Mouse (Mus musculus): ENCODE measurements around the gene Gm20388. TPM values are rescaled to one million over a fixed set of nuclear protein-coding genes. Genes with fewer than 3 reads are reported as not detected.

The Gm20388 gene
- polyA plus RNA-seq, 1 experiment = 0.36 TPM

GRCm38 (mm10) chr8:122343758-122344157, 2433.1 kb downstream of the Gm20388 start:
- H3K27me3 ChIP-seq (ENCODE audit: control insufficient read depth) = peaks cover 21% of the 10 kb centered on the region

GRCm38 (mm10) chr8:122344219-122344618, 2433.6 kb downstream of the Gm20388 start:
- Histone ChIP-seq H3K9me3 (ENCODE audit: control insufficient read depth, low read length) (peaks cover 13% of the 10 kb centered on the region), H3K4me3 (replicated peaks) (peak overlapping the region; percentile 42), H3K4me1 (ENCODE audit: control insufficient read depth) (peaks cover 93% of the 10 kb centered on the region), H3K36me3 (ENCODE audit: control insufficient read depth) (peaks cover 16% of the 10 kb centered on the region), H3K27me3 (ENCODE audit: control insufficient read depth) (peaks cover 21% of the 10 kb centered on the region)
- TF ChIP-seq TAL1 (IDR thresholded peaks at IDR 0.05; ENCODE audit: low read length) (no peak), GATA1 (IDR thresholded peaks at IDR 0.05; ENCODE audit: low read length) (no peak)

More at GRCm38 (mm10) chr8:122343758-122344157, 2433.1 kb downstream of the Gm20388 start:
- TF ChIP-seq GATA1 (IDR thresholded peaks at IDR 0.05; ENCODE audit: low read length) = no peak
- no peak for TF ChIP-seq TAL1 (IDR thresholded peaks at IDR 0.05; ENCODE audit: low read length)
- Histone ChIP-seq H3K4me3 (replicated peaks) (peak overlapping the region; percentile 55), H3K4me1 (ENCODE audit: control insufficient read depth) (peaks cover 92% of the 10 kb centered on the region), H3K36me3 (ENCODE audit: control insufficient read depth) (peaks cover 21% of the 10 kb centered on the region), H3K9me3 (ENCODE audit: control insufficient read depth, low read length) (peaks cover 13% of the 10 kb centered on the region)

GRCm38 (mm10) chr8:122345181-122346095, 2434.8 kb downstream of the Gm20388 start:
- Histone ChIP-seq H3K4me1 (ENCODE audit: control insufficient read depth) (peaks cover 93% of the 10 kb centered on the region), H3K4me3 (replicated peaks) (no peak overlapping the region)

GRCm38 (mm10) chr8:122347811-122348552, 2437.3 kb downstream of the Gm20388 start:
- no peak for TF ChIP-seq TAL1 (IDR thresholded peaks at IDR 0.05; ENCODE audit: low read length)
- TF ChIP-seq GATA1 (IDR thresholded peaks at IDR 0.05; ENCODE audit: low read length) = no peak
- Histone ChIP-seq H3K4me1 (ENCODE audit: control insufficient read depth) (peaks cover 83% of the 10 kb centered on the region), H3K9me3 (ENCODE audit: control insufficient read depth, low read length) (no peaks in the 10 kb centered on the region), H3K36me3 (ENCODE audit: control insufficient read depth) (no peaks in the 10 kb centered on the region), H3K27me3 (ENCODE audit: control insufficient read depth) (peaks cover 16% of the 10 kb centered on the region), H3K4me3 (replicated peaks) (no peak overlapping the region)

More at GRCm38 (mm10) chr8:122345181-122346095, 2434.8 kb downstream of the Gm20388 start:
- no peak for TF ChIP-seq TAL1 (IDR thresholded peaks at IDR 0.05; ENCODE audit: low read length)
- TF ChIP-seq GATA1 (IDR thresholded peaks at IDR 0.05; ENCODE audit: low read length) = no peak
- peaks cover 21% of the 10 kb centered on the region for H3K27me3 ChIP-seq (ENCODE audit: control insufficient read depth)
- H3K36me3 ChIP-seq (ENCODE audit: control insufficient read depth) = peaks cover 4% of the 10 kb centered on the region
- peaks cover 12% of the 10 kb centered on the region for H3K9me3 ChIP-seq (ENCODE audit: control insufficient read depth, low read length)

GRCm38 (mm10) chr8:122349357-122350297, 2439.0 kb downstream of the Gm20388 start:
- Histone ChIP-seq H3K4me1 (ENCODE audit: control insufficient read depth) (peaks cover 67% of the 10 kb centered on the region), H3K9me3 (ENCODE audit: control insufficient read depth, low read length) (no peaks in the 10 kb centered on the region), H3K4me3 (replicated peaks) (peak overlapping the region; percentile 27), H3K36me3 (ENCODE audit: control insufficient read depth) (no peaks in the 10 kb centered on the region), H3K27me3 (ENCODE audit: control insufficient read depth) (peaks cover 12% of the 10 kb centered on the region)
- TF ChIP-seq GATA1 (IDR thresholded peaks at IDR 0.05; ENCODE audit: low read length) (peak; percentile 3; the same call in 1 of the 2 replicates), TAL1 (IDR thresholded peaks at IDR 0.05; ENCODE audit: low read length) (no peak)

- H3K4me1 ChIP-seq (ENCODE audit: control insufficient read depth) = peaks cover 62% of the 10 kb centered on the region
- no peaks in the 10 kb centered on the region for H3K36me3 ChIP-seq (ENCODE audit: control insufficient read depth)
- H3K27me3 ChIP-seq (ENCODE audit: control insufficient read depth) = peaks cover 18% of the 10 kb centered on the region
- no peak overlapping the region for H3K4me3 ChIP-seq (replicated peaks)
- no peaks in the 10 kb centered on the region for H3K9me3 ChIP-seq (ENCODE audit: control insufficient read depth, low read length)
- no peak for TF ChIP-seq TAL1 (IDR thresholded peaks at IDR 0.05; ENCODE audit: low read length)
- TF ChIP-seq GATA1 (IDR thresholded peaks at IDR 0.05; ENCODE audit: low read length) = no peak
Observed at GRCm38 (mm10) chr8:122350309-122351089, 2439.9 kb downstream of the Gm20388 start.

GRCm38 (mm10) chr8:122354157-122354556, 2443.5 kb downstream of the Gm20388 start:
- Histone ChIP-seq H3K4me3 (replicated peaks) (no peak overlapping the region), H3K27me3 (ENCODE audit: control insufficient read depth) (peaks cover 48% of the 10 kb centered on the region), H3K36me3 (ENCODE audit: control insufficient read depth) (no peaks in the 10 kb centered on the region), H3K9me3 (ENCODE audit: control insufficient read depth, low read length) (no peaks in the 10 kb centered on the region), H3K4me1 (ENCODE audit: control insufficient read depth) (peaks cover 32% of the 10 kb centered on the region)
- TF ChIP-seq GATA1 (IDR thresholded peaks at IDR 0.05; ENCODE audit: low read length) (no peak), TAL1 (IDR thresholded peaks at IDR 0.05; ENCODE audit: low read length) (no peak)

Data from erythroblast, embryonic 14.5 days (primary cell).